26 mouse cellular contexts compared by ENCODE assay signal in the genomic region with DNA sequence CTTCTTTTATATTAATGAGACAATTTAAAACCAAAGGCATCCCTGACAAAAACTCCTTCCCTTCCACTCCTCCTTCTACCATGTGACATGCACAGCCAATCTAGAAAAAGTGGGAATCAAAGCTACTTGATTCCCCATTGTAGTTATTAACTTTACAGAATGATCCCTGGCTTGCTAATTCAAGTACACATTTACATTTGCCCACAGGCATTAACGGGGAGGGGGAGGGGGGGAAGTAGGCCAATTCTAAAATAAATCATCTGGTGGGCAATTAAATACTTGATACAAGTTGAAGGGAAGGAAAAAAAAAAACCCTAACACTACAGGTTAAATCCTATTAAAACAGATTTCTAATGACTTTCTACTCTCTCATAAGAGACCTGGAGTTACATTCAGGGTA.
"Had no signal": no experiment of that assay in that cellular context is flagged by ENCODE, and none has a peak within 500 bp of the region (broad histone marks: within the 10 kb centered on the region; RNA-seq: fewer than 3 reads in every experiment).

No protein-coding gene starts in this region.

- H3K4me2 ChIP-seq: heart, embryonic 11.5 days; heart, embryonic 13.5 days; heart, embryonic 15.5 days; hindbrain, embryonic 12.5 days; hindbrain, embryonic 14.5 days; kidney, embryonic 15.5 days; limb, embryonic 13.5 days; limb, embryonic 15.5 days; liver, embryonic 12.5 days had no signal

- ATAC-seq: hindbrain, embryonic 16.5 days; intestine, embryonic 16.5 days; liver, embryonic 12.5 days had no signal

- H3K9ac ChIP-seq: heart, embryonic 13.5 days; heart, embryonic 15.5 days; hindbrain, embryonic 12.5 days; hindbrain, embryonic 14.5 days; kidney, embryonic 15.5 days; limb, embryonic 13.5 days; limb, embryonic 15.5 days; liver, embryonic 12.5 days had no signal

- H3K36me3 ChIP-seq: heart, embryonic 13.5 days; heart, embryonic 15.5 days; hindbrain, embryonic 12.5 days; kidney, embryonic 15.5 days; limb, embryonic 13.5 days; limb, embryonic 15.5 days; liver, embryonic 12.5 days had no signal

- H3K4me3 ChIP-seq: heart, adult 2 months; heart, embryonic 13.5 days; heart, embryonic 15.5 days; hindbrain, embryonic 12.5 days; kidney, embryonic 15.5 days; limb, embryonic 13.5 days; limb, embryonic 15.5 days; liver, embryonic 12.5 days had no signal

- H3K9me3 ChIP-seq: heart, embryonic 13.5 days; heart, embryonic 15.5 days; hindbrain, embryonic 12.5 days; kidney, embryonic 15.5 days; limb, embryonic 13.5 days; limb, embryonic 15.5 days; liver, embryonic 12.5 days had no signal

- H3K27me3 ChIP-seq: heart, embryonic 13.5 days; heart, embryonic 15.5 days; hindbrain, embryonic 12.5 days; kidney, embryonic 15.5 days; limb, embryonic 13.5 days; limb, embryonic 15.5 days; liver, embryonic 12.5 days had no signal

- DNase-seq: gastrocnemius, postnatal 14 days; gastrocnemius, postnatal 36 days; heart, adult 11 months; heart, adult 2 months; heart, postnatal 14 days; heart, postnatal 36 days; kidney, adult 11 months; kidney, adult 2 months; kidney, adult 9 months; kidney, postnatal 14 days; kidney, postnatal 36 days; layer of hippocampus, adult 9-11 months; layer of hippocampus, postnatal 36 days; left cerebral cortex, postnatal 4 days had no signal

- H3K4me1 ChIP-seq: limb, embryonic 15.5 days; liver, embryonic 12.5 days had no signal

- H3K27ac ChIP-seq: heart, adult 2 months; heart, embryonic 13.5 days; heart, embryonic 15.5 days; hindbrain, embryonic 14.5 days; kidney, postnatal 0 days; limb, embryonic 13.5 days; limb, embryonic 15.5 days; liver, embryonic 12.5 days had no signal
